Mouse (Mus musculus) ES-E14 (cell line): ENCODE data around the gene Kdm5a. TPM values are rescaled to one million over a fixed set of nuclear protein-coding genes. Genes with fewer than 3 reads are reported as not detected.

Experiments used
- DNase-seq: peaks from one replicate; pipeline ENCODE4 v3.0.0-alpha.2; 2013; ENCODE audit warnings: low read depth, low spot score
- H3K27ac ChIP-seq: 2 replicates; pipeline ENCODE4 v1.5.1; 2012; ENCODE audit warnings: low read depth, mild to moderate bottlenecking, low read length, moderate library complexity, mixed read lengths; ENCODE audit not compliant: poor library complexity, insufficient read depth, severe bottlenecking
- H3K36me3 ChIP-seq: 2 replicates; pipeline ENCODE4 v1.6.1; 2012; ENCODE audit warnings: mild to moderate bottlenecking, low read length, moderate library complexity, mixed read lengths; ENCODE audit not compliant: control insufficient read depth, poor library complexity, insufficient read depth, severe bottlenecking
- H3K4me1 ChIP-seq, 2 experiments: fragments of 150-350 bp in 1 of 2; sonication (generic) in 1 of 2; 2 replicates each; pipeline ENCODE4 v1.6.1; 2012; ENCODE audit warnings: low read length in 2 of 2, mild to moderate bottlenecking in 1 of 2, mixed read lengths in 1 of 2; ENCODE audit not compliant: control insufficient read depth in 2 of 2, insufficient read depth in 2 of 2, poor library complexity in 1 of 2
- H3K4me3 ChIP-seq, 2 experiments: fragments of 150-350 bp in 1 of 2; sonication (generic) in 1 of 2; 2 replicates each; pipeline ENCODE4 v1.5.1; 2012; ENCODE audit warnings: low read length in 2 of 2, low read depth in 1 of 2, mild to moderate bottlenecking in 1 of 2, mixed read lengths in 1 of 2; ENCODE audit not compliant: insufficient read depth in 1 of 2, poor library complexity in 1 of 2, severe bottlenecking in 1 of 2
- H3K9ac ChIP-seq: 2 replicates; pipeline ENCODE4 v1.6.1; 2012; ENCODE audit warnings: low read depth, mild to moderate bottlenecking, low read length, mixed read lengths; ENCODE audit not compliant: poor library complexity, insufficient read depth, severe bottlenecking
- H3K9me3 ChIP-seq: fragments of 150-350 bp; sonication (generic); 2 replicates; pipeline ENCODE4 v1.6.1; 2012; ENCODE audit warnings: low read depth, mild to moderate bottlenecking, low read length; ENCODE audit not compliant: control insufficient read depth, insufficient read depth
- CHD2 ChIP-seq: IDR thresholded peaks from 2 replicates; pipeline ENCODE4 v1.6.1; 2014; ENCODE audit warnings: mild to moderate bottlenecking, low read depth, low read length, inconsistent platforms
- HCFC1 ChIP-seq: IDR thresholded peaks from 2 replicates; pipeline ENCODE4 v1.6.1; 2012; ENCODE audit warnings: low read length, inconsistent platforms, borderline replicate concordance; ENCODE audit not compliant: insufficient read depth
- MAFK ChIP-seq: IDR thresholded peaks from 2 replicates; pipeline ENCODE4 v1.6.1; 2014; ENCODE audit warnings: mild to moderate bottlenecking, low read depth, low read length, inconsistent platforms; ENCODE audit not compliant: insufficient read depth
- ZC3H11A ChIP-seq: IDR thresholded peaks from 2 replicates; pipeline ENCODE4 v1.6.1; 2012; ENCODE audit warnings: low read depth, mild to moderate bottlenecking, inconsistent platforms, low read length, borderline replicate concordance
- ZNF384 ChIP-seq: IDR thresholded peaks from 2 replicates; pipeline ENCODE4 v1.6.1; 2012; ENCODE audit warnings: low read depth, low read length, inconsistent platforms
- in situ Hi-C, 2 experiments: fragments of 600-800 bp; cut with MboI; formaldehyde crosslinking; loops; one replicate each; pipeline ENCODE4 v1.15.1; 2025; ENCODE audit warnings: low sequenced_read_pairs in 2 of 2, inconsistent platforms in 1 of 2; ENCODE audit not compliant: unreplicated experiment in 2 of 2
- total RNA-seq: library from RNA; depleted of rRNA; stranded (reverse); fragments of 300-350 nt; gene quantifications from 2 replicates; pipeline ENCODE4 v1.2.3, GENCODE M21; 2012

Gene Kdm5a
- total RNA-seq, 1 experiment = 53.3 TPM

GRCm38 (mm10) chr6:120324295-120324927, 39.5 kb upstream of the Kdm5a start:
- peak; percentile 82 for DNase-seq
- in situ Hi-C loops = no loop called here
- Histone ChIP-seq H3K9me3 (no peaks in the 10 kb centered on the region), H3K4me1 (peaks cover 2 to 4% of the 10 kb centered on the region in 2 experiments; a peak in 3 of 4 replicates), H3K9ac (no peak overlapping the region), H3K36me3 (peaks cover 17% of the 10 kb centered on the region), H3K27ac (no peak overlapping the region), H3K4me3 (no peak overlapping the region)
- TF ChIP-seq MAFK (peak; percentile 61; the same call in 1 of the 2 replicates), HCFC1 (no peak), ZC3H11A (peak; percentile 50; the same call in 1 of the 2 replicates)

- no peak overlapping the region for H3K9ac ChIP-seq
- H3K4me1 ChIP-seq = no peaks in the 10 kb centered on the region
- no peak overlapping the region for H3K27ac ChIP-seq
- H3K4me3 ChIP-seq = no peak overlapping the region
- no peak for TF ChIP-seq ZNF384
- in situ Hi-C loops = no loop called here
- no peaks in the 10 kb centered on the region for H3K9me3 ChIP-seq
- peaks cover 33% of the 10 kb centered on the region for H3K36me3 ChIP-seq
- DNase-seq = no peak
Measured at GRCm38 (mm10) chr6:120332351-120332750, 31.6 kb upstream of the Kdm5a start.

DNA sequence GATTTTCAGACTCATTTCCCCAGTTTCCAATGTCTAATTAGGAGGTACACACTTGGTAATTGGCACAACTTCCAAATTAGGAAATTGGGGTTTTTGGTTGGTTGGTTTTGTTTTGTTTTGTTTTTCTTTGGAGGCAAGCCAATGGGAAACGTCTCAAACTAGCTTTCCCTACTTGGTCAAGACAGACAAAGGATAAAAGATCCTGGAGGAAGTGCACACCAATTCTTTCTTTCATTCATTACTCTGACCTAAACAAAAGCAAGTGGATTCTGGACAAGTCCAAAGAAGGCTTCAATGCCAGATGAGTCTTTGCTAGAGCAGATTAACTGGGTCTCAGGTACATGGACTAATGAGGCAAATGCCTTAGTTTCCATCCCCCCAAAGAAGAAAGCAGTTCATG, 19.9 kb upstream of the Kdm5a start:
- DNase-seq = no peak
- Histone ChIP-seq H3K4me1 (no peaks in the 10 kb centered on the region), H3K4me3 (no peak overlapping the region), H3K9me3 (no peaks in the 10 kb centered on the region), H3K36me3 (peaks cover 24% of the 10 kb centered on the region), H3K9ac (no peak overlapping the region), H3K27ac (no peak overlapping the region)
- in situ Hi-C loops = no loop called here
- TF ChIP-seq CHD2 (no peak), HCFC1 (no peak), ZC3H11A (no peak), MAFK (no peak), ZNF384 (no peak)

DNA sequence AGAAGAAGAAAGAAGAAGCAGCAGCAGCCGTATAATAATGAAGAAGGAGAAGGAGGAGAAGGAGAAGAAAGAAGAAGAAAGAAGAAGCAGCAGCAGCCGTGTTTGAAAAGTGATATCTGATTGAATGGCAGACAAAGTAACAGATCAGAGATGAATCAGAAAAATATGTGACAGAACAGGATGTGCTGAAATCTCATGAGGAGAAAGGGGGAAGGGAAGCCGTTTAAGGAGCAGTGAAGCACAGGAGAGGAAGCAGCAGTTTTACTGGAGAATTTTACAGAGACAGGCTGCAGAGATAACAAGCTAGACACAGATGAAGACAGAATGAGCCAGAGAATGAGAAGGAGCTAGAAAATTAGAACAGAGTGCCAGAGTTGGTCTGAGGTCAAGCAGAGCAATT, 14.9 kb upstream of the Kdm5a start:
- no peak overlapping the region for H3K27ac ChIP-seq
- no peak overlapping the region for H3K9ac ChIP-seq
- no peak overlapping the region for H3K4me3 ChIP-seq
- in situ Hi-C loops = no loop called here
- no peak for DNase-seq
- H3K36me3 ChIP-seq = peaks cover 31% of the 10 kb centered on the region
- no peaks in the 10 kb centered on the region for H3K4me1 ChIP-seq
- H3K9me3 ChIP-seq = no peaks in the 10 kb centered on the region
- TF ChIP-seq ZNF384 (no peak), ZC3H11A (no peak), CHD2 (no peak), MAFK (no peak), HCFC1 (no peak)

DNA sequence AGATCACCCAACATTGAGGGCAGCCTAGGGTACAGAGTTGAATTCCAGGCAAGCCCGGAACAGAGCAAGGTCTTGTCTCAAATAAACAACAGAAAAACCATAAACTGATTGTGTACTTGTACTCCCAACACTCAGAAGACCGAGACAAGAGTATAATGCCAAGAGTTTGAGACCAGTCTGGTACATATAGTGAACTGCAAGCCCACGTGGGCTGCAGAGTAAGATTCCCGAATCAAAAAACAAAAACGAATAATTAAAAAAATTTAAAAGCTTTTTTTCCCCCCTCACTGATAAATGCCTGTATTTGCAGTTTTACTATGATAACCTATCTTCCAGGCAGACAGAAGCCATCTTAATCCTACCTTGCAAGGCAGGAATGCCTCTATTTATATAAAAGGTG, 7.4 kb upstream of the Kdm5a start:
- peak overlapping the region; percentile 80 to 86 for H3K4me3 ChIP-seq
- peaks cover 6% of the 10 kb centered on the region for H3K36me3 ChIP-seq
- no peaks in the 10 kb centered on the region for H3K9me3 ChIP-seq
- TF ChIP-seq CHD2 = no peak
- TF ChIP-seq HCFC1 = no peak
- no peak for TF ChIP-seq ZC3H11A
- DNase-seq = no peak
- H3K27ac ChIP-seq = no peak overlapping the region; the same call in 1 of the 2 replicates
- in situ Hi-C loops = no loop called here
- no peaks in the 10 kb centered on the region; a peak in 1 of 4 replicates for H3K4me1 ChIP-seq
- peak overlapping the region; percentile 88 for H3K9ac ChIP-seq
